Mouse (Mus musculus) lung, postnatal 0 days (tissue): ENCODE measurements around the gene Ccdc62. TPM values are rescaled to one million over a fixed set of nuclear protein-coding genes. Genes with fewer than 3 reads are reported as not detected.

Experiments
- ATAC-seq: fragments of 200-750 bp; cut with Nextera tagmentation; 2 replicates; pipeline ENCODE4 v1.8.0; 2017; ENCODE audit warnings: moderate library complexity
- DNase-seq: peaks from one replicate; pipeline ENCODE4 v3.0.0-alpha.2; 2016; ENCODE audit warnings: low spot score
- H3K27ac ChIP-seq: fragments of 300-500 bp; sonication (generic); 2 replicates; pipeline ENCODE4 v1.5.1; 2014; ENCODE audit warnings: antibody characterized with exemption, mild to moderate bottlenecking, low read length, mixed read lengths
- H3K27me3 ChIP-seq: fragments of 300-500 bp; sonication (generic); replicated peaks from 2 replicates; pipeline ENCODE4 v1.6.1; 2014; ENCODE audit warnings: low read length, mixed read lengths; ENCODE audit not compliant: insufficient read depth
- H3K36me3 ChIP-seq: fragments of 300-500 bp; sonication (generic); 2 replicates; pipeline ENCODE4 v1.6.1; 2014; ENCODE audit warnings: low read length, mixed read lengths; ENCODE audit not compliant: insufficient read depth
- H3K4me1 ChIP-seq: fragments of 300-500 bp; sonication (generic); 2 replicates; pipeline ENCODE4 v1.6.1; 2014; ENCODE audit warnings: antibody characterized with exemption, low read depth, low read length, mixed read lengths; ENCODE audit not compliant: insufficient read depth
- H3K4me2 ChIP-seq: fragments of 300-500 bp; sonication (generic); replicated peaks from 2 replicates; pipeline ENCODE4 v1.6.1; 2014; ENCODE audit warnings: low read depth, mild to moderate bottlenecking, low read length, moderate library complexity, mixed read lengths
- H3K4me3 ChIP-seq: fragments of 300-500 bp; sonication (generic); 2 replicates; pipeline ENCODE4 v1.5.1; 2014; ENCODE audit warnings: low read depth, low read length
- H3K9ac ChIP-seq: fragments of 300-500 bp; sonication (generic); replicated peaks from 2 replicates; pipeline ENCODE4 v1.6.1; 2014; ENCODE audit warnings: low read depth, mild to moderate bottlenecking
- H3K9me3 ChIP-seq: fragments of 300-500 bp; sonication (generic); 2 replicates; pipeline ENCODE4 v1.6.1; 2016; ENCODE audit warnings: low read length, mixed read lengths
- CTCF ChIP-seq: IDR thresholded peaks from 2 replicates; pipeline ENCODE4 v1.5.1; 2016; ENCODE audit warnings: antibody characterized with exemption, mild to moderate bottlenecking
- EP300 ChIP-seq: IDR thresholded peaks from 2 replicates; pipeline ENCODE4 v1.6.1; 2016; ENCODE audit warnings: antibody characterized with exemption, mild to moderate bottlenecking, control low read depth
- WGBS: fragments of 180-500 bp; shearing (Covaris S2); extraction: QIAGEN DNeasy Blood & Tissue Kit; methylation state at CpG from one replicate; pipeline ENCODE4 v1.1.7; 2014; 5-methylcytosine and 5-hydroxymethylcytosine counted together
- polyA plus RNA-seq: library from polyadenylated mRNA; unstranded; fragments of >200 nt; fragmentation: Nextera tagmentation; extraction: Ambion mirVana; gene quantifications from 2 replicates; pipeline ENCODE4 v1.2.1, GENCODE M21; 2015

The Ccdc62 gene
- polyA plus RNA-seq, 1 experiment from 2014 or later = 6.3 TPM

DNA sequence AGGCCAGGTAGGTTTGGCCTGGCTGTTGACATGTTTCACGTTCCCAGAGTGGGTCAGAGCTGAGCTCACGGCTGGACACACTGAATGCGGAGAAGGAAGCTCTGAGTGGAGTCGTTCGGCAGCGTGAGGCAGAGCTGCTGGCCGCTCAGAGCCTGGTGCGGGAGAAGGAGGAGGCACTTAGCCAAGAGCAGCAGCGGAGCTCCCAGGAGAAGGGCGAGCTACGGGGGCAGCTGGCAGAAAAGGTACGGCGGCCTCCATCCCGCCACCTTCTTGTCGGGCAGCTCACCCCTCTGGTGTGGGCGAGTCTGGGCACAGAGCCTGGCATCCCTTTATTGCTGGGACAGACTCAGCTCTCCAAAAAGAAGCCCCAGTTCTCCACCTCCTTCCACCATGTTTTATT lies 67.3 kb downstream of the Ccdc62 start:
- WGBS = 70% methylated on average over 16 of the region's 16 CpGs
- TF ChIP-seq CTCF (no peak), EP300 (no peak)
- no peaks in the 10 kb centered on the region for H3K9me3 ChIP-seq
- no peak for DNase-seq
- H3K4me1 ChIP-seq = no peaks in the 10 kb centered on the region
- no peak overlapping the region for H3K9ac ChIP-seq
- H3K4me2 ChIP-seq = no peak overlapping the region
- H3K27ac ChIP-seq = no peak overlapping the region
- no peaks in the 10 kb centered on the region for H3K27me3 ChIP-seq
- no peaks in the 10 kb centered on the region for H3K36me3 ChIP-seq
- ATAC-seq = no peak
- no peak overlapping the region for H3K4me3 ChIP-seq

DNA sequence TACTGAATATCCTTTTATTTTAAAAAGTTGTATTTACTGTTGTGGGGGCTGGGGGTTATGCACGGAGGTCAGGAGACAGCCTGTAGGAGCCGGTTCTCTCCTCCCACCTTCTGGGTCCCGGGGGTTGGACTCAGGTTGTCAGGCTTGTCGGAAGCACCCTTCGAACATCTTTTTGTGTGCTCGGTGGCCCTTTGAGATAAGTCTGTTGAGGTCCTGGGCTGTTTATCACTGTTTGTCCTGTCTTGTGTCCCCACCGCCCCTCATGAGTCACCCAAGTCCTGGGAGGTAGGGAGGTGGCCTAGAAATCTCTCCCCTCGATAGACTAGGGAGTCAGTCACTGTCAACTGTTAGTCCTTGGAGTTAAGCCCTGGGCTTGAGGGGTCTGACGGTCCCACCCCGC lies 67.9 kb downstream of the Ccdc62 start:
- ATAC-seq (no peak), DNase-seq (no peak)
- no peaks in the 10 kb centered on the region for H3K4me1 ChIP-seq
- no peaks in the 10 kb centered on the region for H3K27me3 ChIP-seq
- H3K9me3 ChIP-seq = no peaks in the 10 kb centered on the region
- no peak overlapping the region for H3K4me2 ChIP-seq
- 0 out of 2 replicates have a peak, but pooled peaks cover 2% of the 10 kb centered on the region for H3K36me3 ChIP-seq
- no peak overlapping the region for H3K9ac ChIP-seq
- 68% methylated on average over 10 of the region's 10 CpGs for WGBS
- no peak overlapping the region for H3K27ac ChIP-seq
- H3K4me3 ChIP-seq = no peak overlapping the region
- TF ChIP-seq EP300 (no peak), CTCF (no peak)

DNA sequence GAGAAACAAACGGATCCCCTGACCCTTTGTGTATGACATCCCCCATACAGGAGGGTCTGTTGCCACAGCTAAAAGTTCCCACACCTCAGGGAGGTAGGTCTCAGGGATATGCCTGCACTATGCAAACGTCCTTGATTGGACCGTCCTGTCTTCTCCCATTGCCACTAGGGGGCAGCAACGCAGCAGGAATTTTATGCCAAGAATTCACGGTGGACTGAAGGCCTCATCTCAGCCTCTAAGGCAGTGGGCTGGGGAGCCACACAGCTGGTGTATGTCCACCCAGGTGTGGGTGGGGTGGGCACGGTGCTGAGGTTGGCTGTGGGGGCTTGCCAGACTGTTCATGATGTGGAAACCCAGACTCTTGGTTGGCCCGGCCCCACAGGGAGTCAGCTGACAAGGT lies 70.3 kb downstream of the Ccdc62 start:
- Histone ChIP-seq H3K9me3 (no peaks in the 10 kb centered on the region), H3K4me2 (no peak overlapping the region), H3K9ac (no peak overlapping the region), H3K4me1 (no peaks in the 10 kb centered on the region), H3K27ac (no peak overlapping the region), H3K36me3 (peaks cover 17% of the 10 kb centered on the region; the same call in 1 of the 2 replicates), H3K27me3 (no peaks in the 10 kb centered on the region), H3K4me3 (no peak overlapping the region)
- peak; percentile 67 for ATAC-seq
- no peak for TF ChIP-seq EP300
- TF ChIP-seq CTCF = peak; percentile 98
- WGBS = 7% methylated on average over 7 of the region's 7 CpGs
- peak; percentile 86 for DNase-seq

DNA sequence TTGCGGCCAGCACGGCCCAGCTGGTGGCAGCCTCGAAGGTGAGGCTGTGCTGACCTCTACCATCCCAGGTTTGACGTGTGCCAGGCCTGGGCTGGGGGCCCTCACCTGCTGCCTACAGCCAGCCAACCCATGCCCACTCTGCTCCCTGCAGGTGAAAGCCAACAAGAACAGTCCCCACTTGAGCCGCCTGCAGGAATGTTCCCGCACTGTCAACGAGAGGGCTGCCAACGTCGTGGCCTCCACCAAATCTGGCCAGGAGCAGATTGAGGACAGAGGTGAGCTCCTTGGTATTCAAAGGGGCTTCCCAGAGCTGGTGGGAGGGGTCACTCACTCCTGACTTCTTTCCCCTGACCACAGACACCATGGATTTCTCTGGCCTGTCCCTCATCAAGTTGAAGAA lies 70.8 kb downstream of the Ccdc62 start:
- Histone ChIP-seq H3K9ac (no peak overlapping the region), H3K9me3 (no peaks in the 10 kb centered on the region), H3K36me3 (peaks cover 22% of the 10 kb centered on the region; the same call in 1 of the 2 replicates), H3K27me3 (no peaks in the 10 kb centered on the region), H3K4me2 (no peak overlapping the region), H3K27ac (no peak overlapping the region), H3K4me1 (no peaks in the 10 kb centered on the region), H3K4me3 (no peak overlapping the region)
- WGBS = 25% methylated on average over 9 of the region's 9 CpGs
- TF ChIP-seq EP300 = no peak
- no peak for TF ChIP-seq CTCF
- 0 out of 2 replicates have a peak, but pooled peaks have one; percentile 4 for ATAC-seq
- DNase-seq = no peak

DNA sequence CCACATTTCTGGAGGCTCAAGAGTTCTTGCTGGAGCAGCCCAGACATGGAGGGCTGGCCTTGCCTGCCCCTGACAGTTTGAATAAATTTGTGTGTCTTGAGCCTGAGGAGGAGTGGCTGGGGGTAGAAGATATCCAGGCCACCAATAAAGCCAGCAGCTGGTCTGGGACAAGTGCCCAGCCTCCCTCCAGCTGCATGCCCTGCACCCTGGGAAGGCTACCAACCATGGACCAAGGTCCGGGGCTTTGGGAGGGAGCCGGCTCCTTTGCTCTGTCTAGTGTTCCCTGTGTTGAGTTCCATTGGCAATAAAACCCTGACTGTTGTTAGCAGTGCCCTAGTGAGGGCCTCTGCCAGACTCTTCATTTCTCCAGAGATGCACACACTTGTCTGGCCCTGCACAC lies 72.4 kb downstream of the Ccdc62 start:
- H3K4me3 ChIP-seq = no peak overlapping the region
- no peaks in the 10 kb centered on the region for H3K4me1 ChIP-seq
- ATAC-seq = no peak
- no peaks in the 10 kb centered on the region for H3K27me3 ChIP-seq
- no peak overlapping the region for H3K27ac ChIP-seq
- no peak for DNase-seq
- H3K36me3 ChIP-seq = peaks cover 32% of the 10 kb centered on the region
- WGBS = 59% methylated on average over 2 of the region's 2 CpGs
- H3K9me3 ChIP-seq = no peaks in the 10 kb centered on the region
- no peak overlapping the region for H3K4me2 ChIP-seq
- no peak for TF ChIP-seq CTCF
- TF ChIP-seq EP300 = no peak
- H3K9ac ChIP-seq = no peak overlapping the region

DNA sequence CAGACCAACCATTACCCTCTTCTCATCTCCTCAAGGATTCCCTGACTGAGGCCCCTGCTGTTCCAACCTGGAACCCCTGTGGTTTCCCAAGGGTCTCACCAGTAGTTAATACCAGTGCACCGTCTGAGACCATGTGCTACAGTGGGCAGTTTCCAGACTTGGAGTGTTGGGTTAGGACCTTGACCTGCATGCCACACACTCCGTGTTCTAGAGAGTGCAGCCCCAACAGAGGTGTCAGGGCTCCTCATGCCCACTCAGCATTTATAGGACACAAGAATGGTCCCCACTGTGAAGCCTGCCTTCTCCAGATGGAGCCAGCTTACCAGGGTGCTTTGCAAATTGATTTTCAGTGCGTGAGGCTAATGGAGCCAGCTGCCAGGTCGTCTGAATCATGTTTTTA lies 72.9 kb downstream of the Ccdc62 start:
- Histone ChIP-seq H3K27me3 (no peaks in the 10 kb centered on the region), H3K4me1 (no peaks in the 10 kb centered on the region), H3K9me3 (no peaks in the 10 kb centered on the region), H3K27ac (no peak overlapping the region), H3K36me3 (peaks cover 37% of the 10 kb centered on the region), H3K4me2 (no peak overlapping the region), H3K9ac (no peak overlapping the region), H3K4me3 (no peak overlapping the region)
- TF ChIP-seq CTCF (no peak), EP300 (no peak)
- 72% methylated on average over 4 of the region's 4 CpGs for WGBS
- ATAC-seq = no peak
- DNase-seq = no peak
